Mouse (Mus musculus): ENCODE measurements around the gene Utp4.
"Not testable (repeated sequence)": the region's sequence is repeated elsewhere in the genome, so short reads cannot be mapped to it uniquely, and the experiment has no call there.

GRCm38 (mm10) chr8:106884094-106884493 lies 9.3 kb upstream of the Utp4 start:
- TF ChIP-seq CHD2 (IDR thresholded peaks at IDR 0.05; ENCODE audit: low read depth, low read length); HCFC1 (IDR thresholded peaks at IDR 0.05; ENCODE audit: borderline replicate concordance, insufficient read depth, low read length); ZC3H11A (IDR thresholded peaks at IDR 0.05; ENCODE audit: borderline replicate concordance, low read depth, low read length): not testable (repeated sequence)

Data from ES-E14 (cell line).